Comparison of ENCODE assay signal across 8 mouse cellular contexts in genomic region chr4:116464126-116464981, GRCm38 (mm10). TPM values are rescaled to one million over a fixed set of nuclear protein-coding genes. Genes with fewer than 3 reads are reported as not detected.
DNase-seq lines count a peak whose midpoint lies in the region; ATAC-seq lines count a peak whose summit lies in the region.

Gene Mast2 (minus strand): TSS chr4:116464183.

- intact Hi-C loops in gastrocnemius, postnatal 14 days (cut with DNase I; ENCODE audit: low total_unique reads) = no loop called here
- intact Hi-C loops in left cerebral cortex, postnatal 10 days (cut with DNase I) = loop anchor here (5.0 kb wide), 1 partner anchor 43 kb away; the partner anchor contains the start of gene Ipp

- DNase-seq in adipocyte (ENCODE audit: low spot score) = peak; percentile 88
- peak; percentile 91 for DNase-seq in embryo, embryonic 10 days (ENCODE audit: low spot score)
- peak; percentile 85 for DNase-seq in gastrocnemius, postnatal 14 days
- peak; percentile 56 to 91 for DNase-seq in left cerebral cortex, postnatal 10 days (ENCODE audit: extremely low spot score in 1 of 2, low spot score in 2 of 2)
- DNase-seq in right cerebral cortex, postnatal 25 days = peak; percentile 82
- peak; percentile 79 to 80 for DNase-seq in urinary bladder, postnatal 4 days (ENCODE audit: low spot score in 2 of 2)

- ATAC-seq in inflammation-experienced regulatory T-cells, adult 6 months = peak; percentile 77
- ATAC-seq in megakaryocyte-erythroid progenitor cell, adult 5-6 weeks (replicated peaks; ENCODE audit: low FRiP score, low TSS enrichment, poor library complexity, severe bottlenecking) = peak; percentile 70

RNA-seq across cellular contexts. Expression of gene Mast2, which starts in this region (rescaled TPM):
- total RNA-seq in gastrocnemius, postnatal 14 days (2021) = 10 to 100 TPM; 52.1 to 70.5 TPM
- 1 to 10 TPM; 4.5 to 5.5 (median 4.7) TPM for polyA plus RNA-seq in inflammation-experienced regulatory T-cells, adult 6 months (2017; shearing (Covaris generic))
- 100 to 1,000 TPM; 106 to 119 TPM for total RNA-seq in left cerebral cortex, postnatal 10 days (2021)
- 32.2 and 47.0 TPM in 2 replicates for total RNA-seq in megakaryocyte-erythroid progenitor cell, adult 5-6 weeks (2014; fragmentation: Nextera tagmentation)
- total RNA-seq in megakaryocyte-erythroid progenitor cell, adult 5-6 weeks (2017) = 7.8 and 32.7 TPM in 2 replicates

Comparison
In these comparisons a context has a peak if more than half of its experiments do, and no peak if none do; other contexts are left out.
1. Peak in every context shown above with its lines: DNase-seq and ATAC-seq.